Mouse (Mus musculus) bone marrow macrophage, adult 2 months (primary cell): ENCODE measurements around the gene Syne3.

Source experiments
- CTCF ChIP-seq: IDR thresholded peaks from 2 replicates; pipeline ENCODE4 v1.5.1; 2012; ENCODE audit warnings: low read depth, mild to moderate bottlenecking, low read length, moderate library complexity
- POLR2A ChIP-seq: IDR thresholded peaks from 2 replicates; pipeline ENCODE4 v1.6.1; 2012; ENCODE audit warnings: mild to moderate bottlenecking, low read depth, low read length, borderline replicate concordance

- no peak for TF ChIP-seq CTCF
- TF ChIP-seq POLR2A: no peak
These were observed 90.4 kb downstream of the Syne3 start for GRCm38 (mm10) chr12:104919247-104919646.
